Mouse (Mus musculus) megakaryocyte progenitor cell, adult 5-6 weeks (primary cell): Measurements from ENCODE around the gene Pcyox1. TPM values are rescaled to one million over a fixed set of nuclear protein-coding genes. Genes with fewer than 3 reads are reported as not detected.
A peak's percentile ranks its signal among the peaks of the same experiment; 100 is the strongest.
"Not testable (repeated sequence)": the region's sequence is repeated elsewhere in the genome, so short reads cannot be mapped to it uniquely, and the experiment has no call there.

Experiments
- ATAC-seq: replicated peaks from 2 replicates; pipeline ENCODE4 v1.8.0; 2016; ENCODE audit warnings: mild to moderate bottlenecking, moderate TSS enrichment, inconsistent platforms; ENCODE audit not compliant: poor library complexity
- total RNA-seq, 2 experiments: library from RNA; stranded (forward) in 1 of 2; stranded (reverse) in 1 of 2; fragments of 157-497, 149-512 nt in 1 of 2; fragments of 200-1000 nt in 1 of 2; gene quantifications; 2 replicates each; pipeline versions ENCODE4 v1.2.3 to v1.2.4; 2015 to 2017

The Pcyox1 gene
- total RNA-seq, 2 experiments from 2014 or later: 33.1 to 65.6 TPM

DNA sequence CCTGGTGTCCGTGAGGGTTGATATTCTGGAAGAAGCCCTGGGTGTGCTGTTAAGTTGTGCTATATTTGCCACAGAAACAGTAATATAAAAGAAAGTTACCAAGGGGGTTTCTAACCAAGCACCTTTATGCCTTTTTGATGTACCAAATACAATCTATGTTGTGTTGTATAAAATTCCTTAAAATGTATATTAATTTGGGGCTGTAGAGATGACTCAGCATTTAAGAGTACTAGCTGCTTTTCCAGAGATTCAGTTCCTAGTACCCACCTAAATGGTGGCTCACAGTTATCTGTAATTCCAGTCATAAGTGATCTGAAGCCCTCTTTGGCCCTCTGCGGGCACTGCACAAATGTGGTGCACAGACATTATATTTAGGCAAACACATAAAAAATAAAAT, 30.1 kb downstream of the Pcyox1 start:
- ATAC-seq: no peak

DNA sequence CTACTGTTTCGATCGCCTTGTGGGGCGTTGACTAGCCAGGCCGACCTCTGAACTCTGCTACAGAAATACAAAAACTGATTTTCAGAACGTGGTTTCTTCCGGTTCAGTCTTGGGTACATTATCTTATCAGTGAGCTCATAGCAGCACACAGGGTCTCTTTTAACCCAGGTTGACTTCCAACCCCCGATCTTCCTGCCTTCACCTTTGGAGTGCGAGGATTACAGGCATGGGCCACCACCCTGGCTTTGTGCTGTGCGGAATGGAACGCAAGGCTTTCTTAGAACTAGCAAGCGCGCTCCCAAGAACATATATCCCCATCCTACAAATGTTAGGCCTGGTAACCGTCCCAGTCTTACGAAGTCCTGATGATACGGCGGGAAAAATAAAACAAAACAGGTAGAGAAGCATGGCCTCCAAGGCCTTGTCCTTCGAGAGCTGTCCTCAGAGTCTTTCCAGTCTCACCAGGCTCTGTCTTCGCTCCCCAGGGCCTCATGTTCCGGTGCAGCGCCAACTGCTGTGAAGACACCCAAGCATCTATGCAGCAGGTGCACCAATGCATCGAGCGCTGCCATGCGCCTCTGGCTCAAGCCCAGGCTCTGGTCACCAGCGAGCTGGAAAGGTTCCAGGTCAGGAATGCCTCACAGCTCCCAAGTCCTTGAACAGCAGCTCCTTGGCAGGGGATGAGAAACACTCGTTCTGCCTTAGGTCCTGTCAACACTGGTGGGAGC, 30.7 kb downstream of the Pcyox1 start:
- ATAC-seq: no peak

DNA sequence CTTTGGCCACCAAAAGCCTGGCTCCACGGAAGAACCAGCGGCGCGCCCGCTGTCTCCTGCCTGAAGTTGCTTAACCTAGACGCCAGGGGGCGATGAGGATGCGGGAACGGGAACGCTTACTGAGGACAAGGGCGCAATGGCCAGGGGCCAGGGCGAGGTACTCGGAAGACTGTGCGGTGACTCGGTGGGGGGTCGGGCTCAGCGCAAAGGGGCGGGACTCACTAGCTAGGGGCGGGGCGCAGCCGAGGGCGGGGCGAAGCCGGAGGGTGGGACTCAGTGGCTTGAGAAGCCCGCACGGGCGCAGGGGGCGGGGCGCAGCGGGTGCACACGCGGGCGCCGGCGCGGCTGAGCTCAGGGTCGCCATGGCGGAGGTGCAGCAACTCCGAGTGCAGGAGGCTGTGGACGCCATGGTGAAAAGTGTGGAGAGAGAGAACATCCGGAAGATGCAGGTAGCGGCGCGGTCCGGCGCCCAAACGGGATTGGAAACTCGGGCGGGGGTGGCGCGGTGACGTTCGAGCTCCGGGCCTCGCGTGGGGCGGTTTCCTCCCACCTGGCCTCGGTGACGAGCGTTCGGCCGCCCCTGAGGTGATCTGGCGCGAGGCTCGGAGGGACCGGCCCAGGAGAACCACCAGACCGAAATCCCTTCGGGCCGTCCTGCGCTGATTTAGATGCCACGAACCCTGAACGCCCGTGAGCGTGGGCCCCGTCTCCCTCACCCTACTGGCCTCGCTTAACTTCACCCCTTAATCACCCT, 31.4 kb downstream of the Pcyox1 start, which contains the start of gene Fam136a:
Fam136a (plus strand) TSS at position 276 of the 754 bp plus-strand sequence.
- ATAC-seq: peak; percentile 95

DNA sequence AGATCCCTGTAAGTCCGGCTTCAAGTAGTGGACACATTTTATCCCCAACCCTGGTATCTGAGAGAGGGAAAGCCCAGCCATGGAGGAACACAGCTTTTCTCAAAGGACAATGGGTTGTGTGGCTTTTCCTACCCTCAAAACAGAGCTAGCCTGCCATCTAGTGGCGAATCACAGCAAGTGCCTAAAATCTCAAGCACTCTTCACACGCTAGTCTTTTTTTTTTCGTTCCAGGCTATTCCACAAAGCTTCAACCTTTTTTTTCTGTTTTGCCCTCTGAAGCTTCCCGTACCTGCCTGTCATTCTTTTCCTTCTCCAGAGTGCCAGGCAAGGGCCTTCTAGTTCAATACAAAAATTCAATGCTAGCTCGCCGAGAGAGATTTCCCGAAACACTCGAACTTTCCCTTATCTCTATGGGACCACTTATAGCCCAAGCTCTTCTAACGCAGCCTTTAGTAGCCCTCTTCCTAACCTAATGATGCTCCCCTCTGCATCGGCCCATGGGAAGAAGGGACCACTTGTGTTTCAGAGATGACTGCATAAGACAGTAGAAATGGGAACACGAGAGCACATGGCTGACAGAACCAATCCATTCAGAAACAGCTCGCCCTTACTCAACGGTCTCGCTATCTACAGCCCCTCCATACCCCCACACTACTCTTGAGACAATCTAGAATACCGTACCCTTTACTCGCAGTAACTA, 32.4 kb downstream of the Pcyox1 start:
- ATAC-seq: peak; percentile 69

DNA sequence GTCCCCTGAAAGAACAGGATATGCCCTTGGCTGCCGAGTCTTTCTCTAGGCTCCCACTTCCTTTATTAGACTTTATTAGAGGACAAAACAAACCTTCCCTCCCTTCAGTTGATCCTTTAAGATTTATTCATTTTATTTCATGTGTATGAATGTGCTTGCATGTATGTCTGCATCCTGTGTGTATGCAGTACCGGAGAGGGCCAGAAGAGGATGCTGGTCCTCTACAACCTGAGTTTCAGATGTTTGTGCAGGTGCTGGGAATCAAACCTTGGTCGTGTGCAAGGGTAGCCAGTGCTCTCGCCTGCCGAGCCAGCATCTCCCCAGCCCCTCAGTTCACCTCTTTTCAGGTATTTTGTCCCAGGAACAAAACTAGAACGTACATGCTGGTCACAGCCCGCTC, 35.6 kb downstream of the Pcyox1 start:
- ATAC-seq: no peak

DNA sequence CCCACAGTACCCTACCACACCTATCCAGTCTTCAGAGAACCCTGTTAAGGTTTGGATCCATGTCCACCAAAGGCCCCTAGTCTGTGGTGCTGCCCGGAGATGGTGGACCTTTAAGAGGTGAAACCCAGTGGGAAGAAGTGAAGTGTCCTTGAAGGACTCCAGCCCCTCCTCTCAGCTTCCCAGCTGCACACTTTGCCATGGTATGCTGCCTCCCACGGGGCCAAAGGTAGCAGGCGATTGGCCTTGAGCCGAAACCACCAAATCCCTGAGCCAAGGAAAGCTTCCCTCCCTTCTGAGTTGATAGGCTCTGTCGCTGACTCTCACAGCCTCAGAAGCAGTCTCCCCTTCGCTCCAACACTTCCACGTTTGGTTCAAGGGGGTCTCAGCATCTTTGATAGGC, 36.3 kb downstream of the Pcyox1 start:
- ATAC-seq: no peak

DNA sequence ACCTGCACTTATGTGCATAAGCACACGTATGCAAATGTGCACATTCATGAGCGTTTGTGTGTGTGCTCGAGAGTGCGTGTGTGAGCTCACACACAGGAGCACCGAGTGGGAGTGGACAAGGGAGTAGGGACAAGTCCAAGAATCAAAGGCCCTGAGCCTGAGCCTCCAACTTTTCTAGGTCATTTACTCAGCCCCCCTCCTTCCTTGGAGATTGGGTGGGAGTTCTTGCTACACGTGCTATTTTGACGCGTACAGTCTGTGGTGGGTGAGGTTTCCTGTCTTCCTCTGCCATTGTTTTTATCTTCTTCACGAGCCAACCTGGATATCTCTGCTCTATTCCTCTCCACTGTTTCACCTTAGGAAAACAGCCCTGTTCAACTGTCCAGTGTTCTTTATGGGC, 40.0 kb downstream of the Pcyox1 start:
- ATAC-seq: 0 out of 2 replicates have a peak, but pooled peaks have one; percentile 31

DNA sequence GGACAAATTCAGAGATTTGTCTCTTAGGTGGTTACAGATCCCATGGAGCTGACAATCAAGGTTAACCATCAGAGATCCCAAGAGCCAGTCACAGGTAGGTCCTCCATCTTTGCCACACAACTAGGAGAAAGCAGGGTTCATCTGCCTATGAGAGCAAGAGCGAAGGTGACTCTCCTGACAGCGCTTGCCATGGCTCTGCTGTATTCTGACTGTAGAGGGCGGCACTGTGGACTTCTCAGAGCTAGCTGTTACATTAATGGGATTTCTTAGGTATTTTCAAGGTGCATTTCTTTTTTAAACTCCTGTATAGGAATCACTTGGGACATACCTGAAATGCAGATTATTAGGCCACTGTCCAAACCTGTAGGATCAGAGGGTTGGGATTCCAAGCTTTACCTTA, 42.0 kb downstream of the Pcyox1 start:
- ATAC-seq: 0 out of 2 replicates have a peak, but pooled peaks have one; percentile 37

DNA sequence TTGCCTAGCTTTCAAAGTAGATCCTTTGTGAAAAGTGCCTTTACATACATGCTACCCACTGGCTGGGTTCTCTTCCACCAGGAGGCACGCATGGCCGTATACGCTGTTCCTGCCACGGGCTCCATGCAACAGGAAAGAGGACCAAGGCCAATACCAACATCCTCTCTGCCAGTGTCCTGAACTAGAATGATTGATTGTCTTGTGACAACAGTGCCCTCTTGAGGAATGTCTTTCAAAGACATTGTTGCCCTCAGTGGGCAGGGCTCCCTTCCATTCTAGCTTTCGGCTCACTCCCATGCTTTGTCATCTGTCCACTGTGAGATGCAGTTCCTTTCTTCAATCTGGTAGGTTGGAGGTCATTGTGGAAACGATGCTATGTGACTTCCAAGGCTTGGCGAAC, 47.7 kb downstream of the Pcyox1 start:
- peak; percentile 81 for ATAC-seq

DNA sequence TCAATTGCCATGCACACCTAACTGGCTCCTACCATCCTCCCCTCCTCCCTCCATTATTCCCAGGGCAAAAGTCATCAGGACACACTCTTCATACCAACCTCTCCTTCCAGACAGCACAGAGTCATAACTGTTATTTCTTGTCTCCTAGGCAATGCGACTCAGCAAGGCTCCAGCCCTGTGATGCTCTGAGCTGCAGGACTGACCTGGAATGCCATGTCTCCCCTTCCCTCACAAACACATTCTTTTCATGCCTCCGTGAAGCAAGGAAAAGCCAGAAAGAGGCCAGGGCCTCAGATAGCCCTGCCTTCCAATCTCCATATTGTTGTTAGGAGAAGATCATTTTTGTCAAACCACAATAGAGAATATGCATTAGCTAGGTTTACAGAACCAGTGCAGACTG, 50.9 kb downstream of the Pcyox1 start:
- no peak for ATAC-seq

DNA sequence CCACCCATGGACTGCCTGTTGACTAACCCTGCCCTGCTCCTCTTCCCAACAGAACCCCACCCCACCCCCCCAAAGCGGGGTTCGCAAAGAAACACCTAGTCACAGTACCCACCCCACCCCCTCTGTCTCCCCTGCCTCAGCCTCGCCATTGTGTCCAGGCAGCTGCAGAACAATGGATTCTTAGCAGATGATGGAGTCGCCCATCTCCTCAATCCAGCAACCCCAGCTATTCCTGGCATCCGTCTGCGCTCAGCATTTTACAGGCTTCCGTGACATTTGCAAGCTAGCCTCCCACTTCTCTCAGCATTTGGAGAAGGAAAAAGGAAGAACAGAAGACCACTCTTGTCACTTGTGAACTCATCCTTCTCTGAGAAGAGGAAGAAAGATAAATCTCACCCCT, 53.3 kb downstream of the Pcyox1 start:
- ATAC-seq: no peak

DNA sequence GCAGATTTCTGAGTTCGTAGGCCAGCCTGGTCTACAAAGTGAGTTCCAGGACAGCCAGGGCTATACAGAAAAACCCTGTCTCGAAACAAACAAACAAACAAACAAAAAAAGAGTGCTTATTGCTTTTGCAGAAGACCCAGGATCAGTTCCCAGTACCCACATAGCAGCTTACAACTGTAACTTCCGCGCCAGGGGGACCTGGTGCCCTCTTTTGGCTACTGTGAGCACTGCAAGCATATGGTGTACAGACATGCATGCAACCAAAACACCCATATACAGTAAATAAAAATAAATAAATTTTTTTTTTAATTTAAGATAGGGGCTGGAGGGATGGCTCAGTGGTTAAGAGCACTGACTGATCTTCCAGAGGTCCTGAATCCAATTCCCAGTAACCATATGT, 60.6 kb downstream of the Pcyox1 start:
- not testable (repeated sequence) for ATAC-seq

Other genes starting within 250 kb of the Pcyox1 start
- 0.52 and 0.71 TPM in 2 replicates for gene Tgfa, start 201.9 kb downstream of the Pcyox1 start, total RNA-seq (2015)
- gene Tgfa, start 201.9 kb downstream of the Pcyox1 start, total RNA-seq (2017): 0.20 TPM in 1 of 2 replicates, not detected in the other
- 55.2 and 59.2 TPM in 2 replicates for gene Fam136a, start 31.5 kb downstream of the Pcyox1 start, total RNA-seq (2015)
- gene Fam136a, start 31.5 kb downstream of the Pcyox1 start, total RNA-seq (2017): 78.4 and 102 TPM in 2 replicates
- 520 and 538 TPM in 2 replicates for gene Snrpg, start 25.9 kb downstream of the Pcyox1 start, total RNA-seq (2015)
- gene Snrpg, start 25.9 kb downstream of the Pcyox1 start, total RNA-seq (2017): 60.0 and 69.9 TPM in 2 replicates
- 67.3 and 125 TPM in 2 replicates for gene Tia1, start 7.1 kb upstream of the Pcyox1 start, total RNA-seq (2015)
- gene Tia1, start 7.1 kb upstream of the Pcyox1 start, total RNA-seq (2017): 75.5 and 98.4 TPM in 2 replicates
- not detected in 2 replicates for gene Gm44790, start 29.5 kb upstream of the Pcyox1 start, total RNA-seq (2015)
- 1.8 TPM in 1 of 2 replicates, not detected in the other for gene Gm44790, start 29.5 kb upstream of the Pcyox1 start, total RNA-seq (2017)
- 27.1 and 45.4 TPM in 2 replicates for gene C87436, start 41.2 kb upstream of the Pcyox1 start, total RNA-seq (2015)
- 25.6 and 45.9 TPM in 2 replicates for gene C87436, start 41.2 kb upstream of the Pcyox1 start, total RNA-seq (2017)
- 333 and 352 TPM in 2 replicates for gene Pcbp1, start 129.2 kb upstream of the Pcyox1 start, total RNA-seq (2015)
- gene Pcbp1, start 129.2 kb upstream of the Pcyox1 start, total RNA-seq (2017): 107 and 114 TPM in 2 replicates
- 1.3 and 1.9 TPM in 2 replicates for gene Asprv1, start 231.0 kb upstream of the Pcyox1 start, total RNA-seq (2015)
- gene Asprv1, start 231.0 kb upstream of the Pcyox1 start, total RNA-seq (2017): 0.98 and 1.5 TPM in 2 replicates